Mouse (Mus musculus): ENCODE measurements at regions not wholly inside any gene's neighbourhood (a gene's known extent, or its start where the extent isn't known, plus 50 kb on each side); places are given as distances from the start of the nearest gene placed in this dataset.

DNA sequence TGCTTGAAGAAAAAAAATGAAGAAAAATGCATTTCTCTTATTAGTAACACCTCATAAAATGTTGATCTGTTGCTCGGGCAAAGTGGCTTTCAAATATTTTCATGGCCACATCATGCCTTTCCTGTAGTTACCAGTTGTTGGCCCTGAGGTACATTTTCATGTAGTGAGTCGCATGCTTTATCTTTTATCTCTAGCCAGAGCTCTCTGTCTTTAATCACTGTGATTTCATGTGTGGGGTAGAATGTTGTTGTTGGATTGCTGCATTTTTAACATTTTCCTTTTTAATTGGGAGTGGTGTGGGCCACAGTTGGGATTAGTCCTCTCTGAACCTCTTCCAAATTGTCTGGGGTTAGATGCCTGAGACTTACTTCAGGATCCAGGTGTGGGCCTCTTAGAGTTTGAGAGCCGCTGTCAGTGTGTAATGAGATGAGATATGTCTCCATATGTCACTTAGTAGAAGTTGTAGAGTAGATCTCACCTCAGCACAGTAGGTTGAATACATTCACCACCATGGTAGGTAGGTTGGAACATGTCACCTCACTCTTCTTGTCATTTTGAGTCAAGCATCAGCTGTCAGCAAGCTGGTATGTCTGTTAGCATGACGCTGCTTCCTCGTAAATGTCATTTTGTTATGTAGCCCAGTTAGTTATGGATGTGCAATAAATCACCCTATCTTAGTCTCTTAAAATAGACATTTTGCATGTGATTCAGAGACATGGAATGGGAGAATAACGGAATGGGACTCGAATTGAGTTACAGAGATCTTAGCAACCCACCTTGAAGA, 1099.7 kb upstream of the 4930412O13Rik start:
- no peaks in the 10 kb centered on the region for H3K4me1 ChIP-seq (ENCODE audit: insufficient read depth, low read length)
- no peak for ATAC-seq
- no peaks in the 10 kb centered on the region for H3K27me3 ChIP-seq (ENCODE audit: insufficient read depth, low read length)
- no peak for DNase-seq (ENCODE audit: low spot score)
- 87% methylated on average over 7 of the region's 7 CpGs for WGBS
- H3K27ac ChIP-seq = no peak overlapping the region
- H3K4me2 ChIP-seq (ENCODE audit: low read depth, low read length) = no peak overlapping the region
- TF ChIP-seq CTCF (IDR thresholded peaks at IDR 0.05; ENCODE audit: low read depth) = no peak
- no peaks in the 10 kb centered on the region for H3K9me3 ChIP-seq (ENCODE audit: low read length)
- no peaks in the 10 kb centered on the region for H3K36me3 ChIP-seq (ENCODE audit: insufficient read depth, low read length)
- H3K9ac ChIP-seq (replicated peaks; ENCODE audit: low read length) = no peak overlapping the region
- H3K4me3 ChIP-seq (ENCODE audit: low read length) = no peak overlapping the region

DNA sequence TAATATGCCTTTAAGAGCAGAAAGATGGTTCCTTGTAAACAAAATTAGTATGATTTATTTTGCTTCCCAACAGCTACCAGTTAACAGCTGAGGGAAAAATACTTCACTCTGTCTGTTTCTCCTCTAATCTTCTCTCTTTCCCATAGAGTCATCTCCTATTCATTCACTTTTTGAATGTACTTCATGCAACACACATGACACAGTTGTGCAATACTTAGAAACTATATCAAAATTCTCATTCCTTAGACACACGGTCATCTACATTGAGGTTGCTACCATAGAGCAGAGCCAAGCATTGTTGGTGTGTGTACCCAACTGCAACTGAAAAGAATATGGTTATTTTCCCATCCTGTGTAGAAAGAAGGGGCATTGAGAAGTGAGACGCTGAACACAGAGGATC, 1098.8 kb upstream of the 4930412O13Rik start:
- WGBS = 97% methylated on average over 2 of the region's 2 CpGs
- no peaks in the 10 kb centered on the region for H3K9me3 ChIP-seq (ENCODE audit: low read length)
- H3K9ac ChIP-seq (replicated peaks; ENCODE audit: low read length) = no peak overlapping the region
- no peaks in the 10 kb centered on the region for H3K4me1 ChIP-seq (ENCODE audit: insufficient read depth, low read length)
- no peaks in the 10 kb centered on the region for H3K27me3 ChIP-seq (ENCODE audit: insufficient read depth, low read length)
- no peak overlapping the region for H3K27ac ChIP-seq
- ATAC-seq = no peak
- no peaks in the 10 kb centered on the region for H3K36me3 ChIP-seq (ENCODE audit: insufficient read depth, low read length)
- no peak for TF ChIP-seq CTCF (IDR thresholded peaks at IDR 0.05; ENCODE audit: low read depth)
- H3K4me2 ChIP-seq (ENCODE audit: low read depth, low read length) = no peak overlapping the region
- DNase-seq (ENCODE audit: low spot score) = no peak
- H3K4me3 ChIP-seq (ENCODE audit: low read length) = no peak overlapping the region

DNA sequence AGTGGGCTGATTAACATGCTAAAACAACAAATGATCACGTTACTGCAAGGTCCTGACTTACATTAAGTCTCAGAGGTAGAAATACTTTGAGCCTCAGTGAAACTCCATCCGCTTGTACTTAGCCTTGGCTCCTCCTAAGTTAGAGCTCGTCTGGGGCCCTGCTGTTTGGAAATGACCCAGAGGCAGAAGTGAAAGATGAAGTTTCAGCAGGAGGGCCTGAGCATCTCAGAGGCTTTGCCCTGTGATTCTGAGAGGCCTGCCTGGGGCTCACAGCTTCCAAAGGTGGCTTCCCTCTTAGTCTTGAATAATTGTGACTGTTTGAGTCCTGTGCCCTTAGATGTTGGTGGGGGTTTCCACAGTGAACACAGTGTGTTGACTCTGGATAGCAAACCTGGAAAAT, 1079.0 kb upstream of the 4930412O13Rik start:
- Histone ChIP-seq H3K9me3 (ENCODE audit: low read length) (no peaks in the 10 kb centered on the region), H3K27ac (no peak overlapping the region), H3K4me3 (ENCODE audit: low read length) (no peak overlapping the region), H3K27me3 (ENCODE audit: insufficient read depth, low read length) (no peaks in the 10 kb centered on the region), H3K36me3 (ENCODE audit: insufficient read depth, low read length) (no peaks in the 10 kb centered on the region), H3K9ac (replicated peaks; ENCODE audit: low read length) (no peak overlapping the region), H3K4me2 (ENCODE audit: low read depth, low read length) (no peak overlapping the region), H3K4me1 (ENCODE audit: insufficient read depth, low read length) (no peaks in the 10 kb centered on the region)
- DNase-seq (ENCODE audit: low spot score) = no peak
- no peak for ATAC-seq
- WGBS = 47% methylated on average over 3 of the region's 3 CpGs
- no peak for TF ChIP-seq CTCF (IDR thresholded peaks at IDR 0.05; ENCODE audit: low read depth)

DNA sequence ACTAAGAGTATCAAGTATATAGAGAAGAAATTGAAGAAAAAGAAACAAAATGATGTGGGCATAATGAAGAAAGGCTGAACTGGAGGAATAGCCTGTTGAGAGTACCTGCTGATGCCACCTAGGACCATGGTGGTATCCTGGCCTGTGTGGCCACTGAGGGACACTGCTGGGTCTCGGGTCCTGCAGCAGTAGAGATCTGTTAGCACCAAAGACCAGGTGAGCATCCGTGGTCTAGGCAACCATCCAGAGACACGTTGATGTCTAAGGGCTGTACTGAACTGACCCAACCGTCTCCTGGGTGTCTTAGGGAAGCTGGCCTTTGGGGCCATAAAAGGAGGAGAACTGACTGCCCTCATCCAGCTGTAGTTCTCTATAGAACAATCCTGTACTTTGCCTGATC, 1071.4 kb upstream of the 4930412O13Rik start:
- H3K9ac ChIP-seq (replicated peaks; ENCODE audit: low read length) = no peak overlapping the region
- ATAC-seq (no peak), DNase-seq (ENCODE audit: low spot score) (no peak)
- H3K27ac ChIP-seq = no peak overlapping the region
- no peak overlapping the region for H3K4me2 ChIP-seq (ENCODE audit: low read depth, low read length)
- TF ChIP-seq CTCF (IDR thresholded peaks at IDR 0.05; ENCODE audit: low read depth) = no peak
- no peaks in the 10 kb centered on the region for H3K9me3 ChIP-seq (ENCODE audit: low read length)
- H3K36me3 ChIP-seq (ENCODE audit: insufficient read depth, low read length) = no peaks in the 10 kb centered on the region
- H3K4me3 ChIP-seq (ENCODE audit: low read length) = no peak overlapping the region
- WGBS = 83% methylated on average over 4 of the region's 4 CpGs
- H3K4me1 ChIP-seq (ENCODE audit: insufficient read depth, low read length) = no peaks in the 10 kb centered on the region
- H3K27me3 ChIP-seq (ENCODE audit: insufficient read depth, low read length) = no peaks in the 10 kb centered on the region

DNA sequence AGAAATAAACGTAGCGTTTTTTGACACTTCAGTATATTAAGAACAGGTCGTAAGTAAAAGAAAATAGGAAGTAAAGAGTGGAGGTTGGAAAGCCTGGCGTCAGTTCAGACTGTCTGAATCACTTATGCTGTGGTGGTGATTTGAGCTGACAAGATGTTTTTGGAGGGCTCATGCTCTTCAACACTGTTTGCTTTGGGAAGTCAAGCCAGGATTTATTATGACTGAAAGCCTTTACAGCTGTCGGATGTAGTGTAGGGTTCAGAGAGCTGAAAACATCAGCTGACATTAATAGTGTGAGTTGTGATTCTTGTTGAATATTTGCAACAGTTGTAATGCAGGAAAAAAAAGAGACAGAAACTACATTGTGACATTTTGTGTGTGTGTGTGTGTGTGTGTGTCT, 1062.9 kb upstream of the 4930412O13Rik start:
- Histone ChIP-seq H3K36me3 (ENCODE audit: insufficient read depth, low read length) (no peaks in the 10 kb centered on the region), H3K9me3 (ENCODE audit: low read length) (no peaks in the 10 kb centered on the region), H3K4me2 (ENCODE audit: low read depth, low read length) (no peak overlapping the region), H3K27ac (no peak overlapping the region), H3K9ac (replicated peaks; ENCODE audit: low read length) (no peak overlapping the region), H3K4me1 (ENCODE audit: insufficient read depth, low read length) (no peaks in the 10 kb centered on the region), H3K27me3 (ENCODE audit: insufficient read depth, low read length) (no peaks in the 10 kb centered on the region), H3K4me3 (ENCODE audit: low read length) (no peak overlapping the region)
- DNase-seq (ENCODE audit: low spot score) = no peak
- WGBS = 80% methylated on average over 5 of the region's 5 CpGs
- no peak for ATAC-seq
- TF ChIP-seq CTCF (IDR thresholded peaks at IDR 0.05; ENCODE audit: low read depth) = no peak

DNA sequence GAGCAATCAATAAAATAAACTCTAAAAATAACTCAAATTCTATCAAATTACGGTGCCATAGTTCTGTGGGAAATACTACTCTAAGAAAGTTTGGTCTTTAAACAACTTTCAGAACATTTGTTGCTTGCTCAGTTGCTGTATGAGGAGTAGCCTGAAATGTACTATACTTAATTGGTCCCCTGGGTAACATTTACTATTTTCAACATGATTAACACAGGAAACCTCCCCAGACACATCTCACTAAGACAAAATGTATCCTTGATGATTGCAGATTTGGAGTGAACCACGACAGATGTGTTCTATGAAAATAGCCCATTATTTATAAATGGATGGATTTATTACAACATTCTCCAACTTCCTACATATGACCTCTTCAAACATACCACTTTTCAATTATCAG, 1055.6 kb upstream of the 4930412O13Rik start:
- WGBS = 86% methylated on average over 2 of the region's 2 CpGs
- no peak for TF ChIP-seq CTCF (IDR thresholded peaks at IDR 0.05; ENCODE audit: low read depth)

More for the DNA sequence above, 1055.6 kb upstream of the 4930412O13Rik start:
- no peaks in the 10 kb centered on the region for H3K9me3 ChIP-seq (ENCODE audit: low read length)
- H3K27ac ChIP-seq = no peak overlapping the region
- DNase-seq (ENCODE audit: low spot score) = no peak
- H3K36me3 ChIP-seq (ENCODE audit: insufficient read depth, low read length) = no peaks in the 10 kb centered on the region
- no peak for ATAC-seq
- H3K9ac ChIP-seq (replicated peaks; ENCODE audit: low read length) = no peak overlapping the region
- H3K4me2 ChIP-seq (ENCODE audit: low read depth, low read length) = no peak overlapping the region
- no peaks in the 10 kb centered on the region for H3K4me1 ChIP-seq (ENCODE audit: insufficient read depth, low read length)
- H3K4me3 ChIP-seq (ENCODE audit: low read length) = no peak overlapping the region
- H3K27me3 ChIP-seq (ENCODE audit: insufficient read depth, low read length) = no peaks in the 10 kb centered on the region
